Mouse (Mus musculus) forebrain, embryonic 12.5 days (tissue): Measurements from ENCODE around the gene Ryr3. TPM values are rescaled to one million over a fixed set of nuclear protein-coding genes. Genes with fewer than 3 reads are reported as not detected.

Experiments
- ATAC-seq: fragments of 200-750 bp; cut with Nextera tagmentation; 2 replicates; pipeline ENCODE4 v1.8.0; 2017; ENCODE audit warnings: moderate TSS enrichment; ENCODE audit not compliant: low FRiP score
- H3K27ac ChIP-seq: fragments of 300-500 bp; sonication (generic); 2 replicates; pipeline ENCODE4 v1.5.1; 2016; ENCODE audit warnings: mild to moderate bottlenecking
- H3K27me3 ChIP-seq: fragments of 300-500 bp; sonication (generic); 2 replicates; pipeline ENCODE4 v1.6.1; 2016; ENCODE audit warnings: mild to moderate bottlenecking
- H3K36me3 ChIP-seq: fragments of 300-500 bp; sonication (generic); replicated peaks from 2 replicates; pipeline ENCODE4 v1.6.1; 2016; ENCODE audit warnings: mild to moderate bottlenecking
- H3K4me1 ChIP-seq: fragments of 300-500 bp; sonication (generic); 2 replicates; pipeline ENCODE4 v1.6.1; 2016
- H3K4me2 ChIP-seq: fragments of 300-500 bp; sonication (generic); 2 replicates; pipeline ENCODE4 v1.6.1; 2016; ENCODE audit warnings: mild to moderate bottlenecking, moderate library complexity
- H3K4me3 ChIP-seq: fragments of 300-500 bp; sonication (generic); replicated peaks from 2 replicates; pipeline ENCODE4 v1.5.1; 2016; ENCODE audit warnings: mild to moderate bottlenecking
- H3K9ac ChIP-seq: fragments of 300-500 bp; sonication (generic); 2 replicates; pipeline ENCODE4 v1.6.1; 2016; ENCODE audit warnings: mild to moderate bottlenecking
- H3K9me3 ChIP-seq: fragments of 300-500 bp; sonication (generic); 2 replicates; pipeline ENCODE4 v1.6.1; 2016
- WGBS: fragments of 180-500 bp; shearing (Covaris S2); methylation state at CpG from one replicate; pipeline ENCODE4 v1.1.7; 2016; 5-methylcytosine and 5-hydroxymethylcytosine counted together
- polyA plus RNA-seq: library from polyadenylated mRNA; unstranded; fragments of >200 nt; fragmentation: Nextera tagmentation; extraction: Ambion mirVana; gene quantifications from 2 replicates; pipeline ENCODE4 v1.2.1, GENCODE M21; 2016

Ryr3 gene
- polyA plus RNA-seq, 1 experiment from 2014 or later = 1.6 TPM

- Histone ChIP-seq H3K4me1 (no peaks in the 10 kb centered on the region), H3K27me3 (no peaks in the 10 kb centered on the region), H3K36me3 (no peaks in the 10 kb centered on the region), H3K4me2 (no peak overlapping the region), H3K9me3 (no peaks in the 10 kb centered on the region), H3K27ac (no peak overlapping the region), H3K9ac (no peak overlapping the region), H3K4me3 (no peak overlapping the region)
- no peak for ATAC-seq
- WGBS = 76% methylated on average over 11 of the region's 11 CpGs
Measured at GRCm38 (mm10) chr2:113008961-113009740, 207.7 kb downstream of the Ryr3 start.

GRCm38 (mm10) chr2:112998498-112998897, 218.4 kb downstream of the Ryr3 start:
- Histone ChIP-seq H3K9ac (no peak overlapping the region), H3K27me3 (no peaks in the 10 kb centered on the region), H3K27ac (no peak overlapping the region), H3K4me3 (no peak overlapping the region), H3K9me3 (no peaks in the 10 kb centered on the region), H3K4me1 (no peaks in the 10 kb centered on the region), H3K4me2 (no peak overlapping the region), H3K36me3 (no peaks in the 10 kb centered on the region)
- WGBS = 83% methylated on average over 3 of the region's 3 CpGs
- ATAC-seq = no peak

- Histone ChIP-seq H3K4me1 (no peaks in the 10 kb centered on the region), H3K27ac (no peak overlapping the region), H3K9ac (no peak overlapping the region), H3K9me3 (no peaks in the 10 kb centered on the region), H3K4me3 (no peak overlapping the region), H3K4me2 (no peak overlapping the region), H3K27me3 (no peaks in the 10 kb centered on the region), H3K36me3 (no peaks in the 10 kb centered on the region)
- 60% methylated on average over 1 of the region's 1 CpGs for WGBS
- no peak for ATAC-seq
Measured at GRCm38 (mm10) chr2:112982908-112983510, 233.9 kb downstream of the Ryr3 start.

- Histone ChIP-seq H3K4me3 (no peak overlapping the region), H3K9ac (no peak overlapping the region), H3K4me1 (no peaks in the 10 kb centered on the region), H3K27ac (no peak overlapping the region), H3K4me2 (no peak overlapping the region), H3K9me3 (no peaks in the 10 kb centered on the region), H3K27me3 (no peaks in the 10 kb centered on the region), H3K36me3 (no peaks in the 10 kb centered on the region)
- no peak for ATAC-seq
- WGBS = 84% methylated on average over 14 of the region's 14 CpGs
Measured at GRCm38 (mm10) chr2:112966807-112967625, 249.9 kb downstream of the Ryr3 start.

- H3K4me1 ChIP-seq = no peaks in the 10 kb centered on the region
- H3K27ac ChIP-seq = no peak overlapping the region
- ATAC-seq = no peak
- no peaks in the 10 kb centered on the region for H3K36me3 ChIP-seq
- H3K9me3 ChIP-seq = no peaks in the 10 kb centered on the region
- H3K4me2 ChIP-seq = no peak overlapping the region
- 94% methylated on average over 1 of the region's 1 CpGs for WGBS
- no peak overlapping the region for H3K4me3 ChIP-seq
- no peak overlapping the region for H3K9ac ChIP-seq
- H3K27me3 ChIP-seq = no peaks in the 10 kb centered on the region
Measured at GRCm38 (mm10) chr2:112948931-112949330, 268.0 kb downstream of the Ryr3 start.

- Histone ChIP-seq H3K4me1 (no peaks in the 10 kb centered on the region), H3K9ac (no peak overlapping the region), H3K4me2 (no peak overlapping the region), H3K27me3 (no peaks in the 10 kb centered on the region), H3K27ac (no peak overlapping the region), H3K9me3 (no peaks in the 10 kb centered on the region), H3K4me3 (no peak overlapping the region), H3K36me3 (no peaks in the 10 kb centered on the region)
- ATAC-seq = no peak
- 70% methylated on average over 1 of the region's 1 CpGs for WGBS
Measured at GRCm38 (mm10) chr2:112931776-112932175, 285.1 kb downstream of the Ryr3 start.

GRCm38 (mm10) chr2:112913796-112914195, 303.1 kb downstream of the Ryr3 start:
- ATAC-seq = no peak
- H3K27ac ChIP-seq = no peak overlapping the region
- no peak overlapping the region for H3K4me2 ChIP-seq
- no peaks in the 10 kb centered on the region for H3K36me3 ChIP-seq
- H3K4me3 ChIP-seq = no peak overlapping the region
- H3K4me1 ChIP-seq = no peaks in the 10 kb centered on the region
- H3K9me3 ChIP-seq = no peaks in the 10 kb centered on the region
- no peak overlapping the region for H3K9ac ChIP-seq
- H3K27me3 ChIP-seq = no peaks in the 10 kb centered on the region

GRCm38 (mm10) chr2:112912611-112913010, 304.3 kb downstream of the Ryr3 start:
- Histone ChIP-seq H3K4me3 (no peak overlapping the region), H3K36me3 (no peaks in the 10 kb centered on the region), H3K27ac (no peak overlapping the region), H3K27me3 (no peaks in the 10 kb centered on the region), H3K9ac (no peak overlapping the region), H3K4me2 (no peak overlapping the region), H3K4me1 (no peaks in the 10 kb centered on the region), H3K9me3 (no peaks in the 10 kb centered on the region)
- ATAC-seq = no peak

GRCm38 (mm10) chr2:112910579-112910978, 306.3 kb downstream of the Ryr3 start:
- no peak for ATAC-seq
- WGBS = 89% methylated on average over 4 of the region's 4 CpGs
- H3K9ac ChIP-seq = no peak overlapping the region

GRCm38 (mm10) chr2:112909142-112909541, 307.8 kb downstream of the Ryr3 start:
- ATAC-seq = no peak
- H3K4me2 ChIP-seq = no peak overlapping the region
- H3K4me1 ChIP-seq = no peaks in the 10 kb centered on the region
- no peaks in the 10 kb centered on the region for H3K36me3 ChIP-seq
- H3K9ac ChIP-seq = no peak overlapping the region
- H3K27ac ChIP-seq = no peak overlapping the region
- no peaks in the 10 kb centered on the region for H3K9me3 ChIP-seq
- WGBS = 87% methylated on average over 4 of the region's 4 CpGs
- no peaks in the 10 kb centered on the region for H3K27me3 ChIP-seq
- no peak overlapping the region for H3K4me3 ChIP-seq

More at GRCm38 (mm10) chr2:112910579-112910978, 306.3 kb downstream of the Ryr3 start:
- Histone ChIP-seq H3K4me2 (no peak overlapping the region), H3K9me3 (no peaks in the 10 kb centered on the region), H3K4me3 (no peak overlapping the region), H3K27ac (no peak overlapping the region), H3K27me3 (no peaks in the 10 kb centered on the region), H3K36me3 (no peaks in the 10 kb centered on the region), H3K4me1 (no peaks in the 10 kb centered on the region)

GRCm38 (mm10) chr2:112900747-112901146, 316.1 kb downstream of the Ryr3 start:
- Histone ChIP-seq H3K4me3 (no peak overlapping the region), H3K36me3 (no peaks in the 10 kb centered on the region), H3K4me2 (no peak overlapping the region), H3K4me1 (no peaks in the 10 kb centered on the region), H3K27ac (no peak overlapping the region), H3K27me3 (no peaks in the 10 kb centered on the region), H3K9ac (no peak overlapping the region), H3K9me3 (no peaks in the 10 kb centered on the region)
- 88% methylated on average over 5 of the region's 5 CpGs for WGBS
- ATAC-seq = no peak

- no peak for ATAC-seq
Measured at GRCm38 (mm10) chr2:112884456-112885114, 332.3 kb downstream of the Ryr3 start.

More at GRCm38 (mm10) chr2:112884456-112885114, 332.3 kb downstream of the Ryr3 start:
- Histone ChIP-seq H3K4me2 (no peak overlapping the region), H3K27me3 (no peaks in the 10 kb centered on the region), H3K4me3 (no peak overlapping the region), H3K4me1 (peaks cover 3% of the 10 kb centered on the region; the same call in 1 of the 2 replicates), H3K9ac (no peak overlapping the region), H3K9me3 (no peaks in the 10 kb centered on the region), H3K36me3 (no peaks in the 10 kb centered on the region), H3K27ac (no peak overlapping the region)
- 49% methylated on average over 4 of the region's 4 CpGs for WGBS
